In genomic region chr13:78179312-78180097, GRCm38 (mm10) we compare ENCODE assay signal across 9 mouse cellular contexts. TPM values are rescaled to one million over a fixed set of nuclear protein-coding genes. Genes with fewer than 3 reads are reported as not detected.
DNase-seq lines count a peak whose midpoint lies in the region; ATAC-seq lines count a peak whose summit lies in the region.
"Had no signal": no experiment of that assay in that cellular context is flagged by ENCODE, and none has a peak within 500 bp of the region (broad histone marks: within the 10 kb centered on the region; RNA-seq: fewer than 3 reads in every experiment).

No protein-coding gene starts in this region.

- 5% methylated on average over 38 of the region's 38 CpGs for WGBS in kidney, embryonic 16.5 days
- WGBS in midbrain, embryonic 16.5 days, result under 1% methylated on average over 38 of the region's 38 CpGs

- no peak for DNase-seq in kidney, postnatal 25 days
- DNase-seq in cerebellum, postnatal 14 days, result peak; percentile 68 to 70
- DNase-seq in gastrocnemius, postnatal 14 days, result no peak
- DNase-seq in frontal cortex, postnatal 10 days (ENCODE audit: low spot score in 2 of 2), result no peak
- no peak for DNase-seq in adrenal gland, adult (ENCODE audit: inconsistent age in 2 of 2, low spot score in 1 of 2)
- DNase-seq: heart, postnatal 36 days had no signal

- ATAC-seq in kidney, embryonic 16.5 days (ENCODE audit: low FRiP score, low TSS enrichment), result peak; percentile 44; the same call in 1 of the 2 replicates
- 0 out of 2 replicates have a peak, but pooled peaks have one; percentile 21 for ATAC-seq in granulocyte monocyte progenitor cell, adult 5-6 weeks (replicated peaks; ENCODE audit: poor library complexity, severe bottlenecking)
- peak; percentile 55 for ATAC-seq in midbrain, embryonic 16.5 days

- peak overlapping the region; percentile 36; the same call in 1 of the 2 replicates for H3K9ac ChIP-seq in kidney, embryonic 16.5 days (replicated peaks; ENCODE audit: low read length)
- peak overlapping the region; percentile 64 for H3K9ac ChIP-seq in midbrain, embryonic 16.5 days (ENCODE audit: low read depth, low read length)

- peak overlapping the region; percentile 40 for H3K4me3 ChIP-seq in kidney, embryonic 16.5 days (ENCODE audit: low read length)
- H3K4me3 ChIP-seq in midbrain, embryonic 16.5 days (ENCODE audit: low read depth, low read length), result peak overlapping the region; percentile 41

- H3K4me1 ChIP-seq in kidney, embryonic 16.5 days (ENCODE audit: insufficient read depth, low read length), result peaks cover 24% of the 10 kb centered on the region
- H3K4me1 ChIP-seq in midbrain, embryonic 16.5 days (ENCODE audit: control insufficient read depth, insufficient read depth, low read length), result peaks cover 15% of the 10 kb centered on the region

- peak overlapping the region; percentile 64 for H3K4me2 ChIP-seq in kidney, embryonic 16.5 days (replicated peaks; ENCODE audit: low read depth, low read length)
- peak overlapping the region; percentile 64 for H3K4me2 ChIP-seq in midbrain, embryonic 16.5 days (ENCODE audit: low read length)

- H3K9me3 ChIP-seq in kidney, embryonic 16.5 days (ENCODE audit: low read length), result no peaks in the 10 kb centered on the region
- no peaks in the 10 kb centered on the region for H3K9me3 ChIP-seq in midbrain, embryonic 16.5 days (replicated peaks; ENCODE audit: control insufficient read depth, low read length, poor library complexity, severe bottlenecking)

- intact Hi-C loops in gastrocnemius, postnatal 14 days (cut with DNase I; ENCODE audit: low total_unique reads), result loop anchor here (5.0 to 10.0 kb wide), 2 partner anchors 187 to 315 kb away; no protein-coding TSS in a partner anchor

- H3K27ac ChIP-seq in kidney, embryonic 16.5 days (ENCODE audit: low read length), result no peak overlapping the region
- peak overlapping the region; percentile 82 for H3K27ac ChIP-seq in midbrain, embryonic 16.5 days (ENCODE audit: low read length)

- H3K36me3 ChIP-seq in kidney, embryonic 16.5 days (ENCODE audit: insufficient read depth, low read length), result no peaks in the 10 kb centered on the region
- H3K36me3 ChIP-seq in midbrain, embryonic 16.5 days (ENCODE audit: control insufficient read depth, insufficient read depth, low read length), result no peaks in the 10 kb centered on the region

- H3K27me3 ChIP-seq in kidney, embryonic 16.5 days (ENCODE audit: insufficient read depth, low read length), result peaks cover 77% of the 10 kb centered on the region
- H3K27me3 ChIP-seq in midbrain, embryonic 16.5 days (ENCODE audit: control insufficient read depth, insufficient read depth, low read depth, low read length), result peaks cover 12% of the 10 kb centered on the region

RNA-seq across cellular contexts. Expression of gene Nr2f1, which starts 20.1 kb away (rescaled TPM):
- polyA plus RNA-seq in kidney, embryonic 16.5 days (2015; fragmentation: Nextera tagmentation; extraction: Ambion mirVana), result 12.3 and 15.5 TPM in 2 replicates
- total RNA-seq in granulocyte monocyte progenitor cell, adult 5-6 weeks (2014; fragmentation: Nextera tagmentation), result not detected in 2 replicates
- not detected in 2 replicates for total RNA-seq in granulocyte monocyte progenitor cell, adult 5-6 weeks (2017)
- polyA plus RNA-seq in midbrain, embryonic 16.5 days (2015; fragmentation: Nextera tagmentation; extraction: Ambion mirVana), result 46.0 and 64.0 TPM in 2 replicates
- total RNA-seq in gastrocnemius, postnatal 14 days (2021), result 1 to 10 TPM; 1.7 to 2.4 TPM

Comparison
In these comparisons a context has a peak if more than half of its experiments do, and no peak if none do; other contexts are left out.
1. DNase-seq: peak in cerebellum, postnatal 14 days (2 of 2); none in kidney, postnatal 25 days (0 of 2), gastrocnemius, postnatal 14 days (single experiment), frontal cortex, postnatal 10 days (0 of 2) and adrenal gland, adult (0 of 2).
2. Peak in every context shown above with its lines, with median percentiles within 50 percentile points of each other: ATAC-seq.